In genomic region chr11:80481409-80482050, GRCm38 (mm10) we compare ENCODE assay signal across 13 mouse cellular contexts. TPM values are rescaled to one million over a fixed set of nuclear protein-coding genes. Genes with fewer than 3 reads are reported as not detected.
DNase-seq lines count a peak whose midpoint lies in the region; ATAC-seq and TF ChIP-seq lines count a peak whose summit lies in the region.
"Had no signal": no experiment of that assay in that cellular context is flagged by ENCODE, and none has a peak within 500 bp of the region (broad histone marks: within the 10 kb centered on the region; RNA-seq: fewer than 3 reads in every experiment).

No protein-coding gene starts in this region.

- peak overlapping the region; percentile 88 for H3K4me3 ChIP-seq in left cerebral cortex, adult 2 months
- H3K4me3 ChIP-seq in embryonic facial prominence, embryonic 13.5 days: no peak overlapping the region
- peak overlapping the region; percentile 90 for H3K4me3 ChIP-seq in hindbrain, embryonic 14.5 days (replicated peaks; ENCODE audit: low read length)
- H3K4me3 ChIP-seq in neural tube, embryonic 12.5 days: peak overlapping the region; percentile 24
- H3K4me3 ChIP-seq in liver, embryonic 12.5 days: no peak overlapping the region

- H3K9me3 ChIP-seq in embryonic facial prominence, embryonic 13.5 days: no peaks in the 10 kb centered on the region
- no peaks in the 10 kb centered on the region for H3K9me3 ChIP-seq in hindbrain, embryonic 14.5 days (ENCODE audit: control insufficient read depth, low read length)
- no peaks in the 10 kb centered on the region for H3K9me3 ChIP-seq in neural tube, embryonic 12.5 days
- H3K9me3 ChIP-seq in liver, embryonic 12.5 days (replicated peaks): no peaks in the 10 kb centered on the region

- peaks cover 57% of the 10 kb centered on the region for H3K4me1 ChIP-seq in embryonic facial prominence, embryonic 13.5 days
- peaks cover 51% of the 10 kb centered on the region for H3K4me1 ChIP-seq in hindbrain, embryonic 14.5 days (replicated peaks; ENCODE audit: control insufficient read depth, insufficient read depth, low read length)
- peaks cover 45% of the 10 kb centered on the region for H3K4me1 ChIP-seq in neural tube, embryonic 12.5 days
- H3K4me1 ChIP-seq in liver, embryonic 12.5 days: peaks cover 19% of the 10 kb centered on the region

- TF ChIP-seq CTCF in left cerebral cortex, adult 2 months (IDR thresholded peaks at IDR 0.05): no peak; the same call in 1 of the 2 replicates

- H3K36me3 ChIP-seq in embryonic facial prominence, embryonic 13.5 days: peaks cover 11% of the 10 kb centered on the region
- H3K36me3 ChIP-seq in hindbrain, embryonic 14.5 days (replicated peaks; ENCODE audit: control insufficient read depth, insufficient read depth): peaks cover 26% of the 10 kb centered on the region
- H3K36me3 ChIP-seq in neural tube, embryonic 12.5 days: peaks cover 5% of the 10 kb centered on the region
- H3K36me3 ChIP-seq in liver, embryonic 12.5 days: peaks cover 9% of the 10 kb centered on the region

- WGBS in embryonic facial prominence, embryonic 13.5 days: 76% methylated on average over 13 of the region's 13 CpGs
- 62% methylated on average over 13 of the region's 13 CpGs for WGBS in hindbrain, embryonic 14.5 days
- WGBS in neural tube, embryonic 12.5 days: 85% methylated on average over 13 of the region's 13 CpGs
- 77% methylated on average over 13 of the region's 13 CpGs for WGBS in liver, embryonic 12.5 days (ENCODE audit: insufficient replicate concordance)

- peak overlapping the region; percentile 22 for H3K4me2 ChIP-seq in embryonic facial prominence, embryonic 13.5 days
- peak overlapping the region; percentile 94 for H3K4me2 ChIP-seq in hindbrain, embryonic 14.5 days (replicated peaks)
- H3K4me2 ChIP-seq in neural tube, embryonic 12.5 days (replicated peaks): peak overlapping the region; percentile 81
- H3K4me2 ChIP-seq in liver, embryonic 12.5 days: no peak overlapping the region
- H3K4me2 ChIP-seq: liver, embryonic 11.5 days had no signal

- peak overlapping the region; percentile 96 for H3K27ac ChIP-seq in left cerebral cortex, adult 2 months
- no peak overlapping the region for H3K27ac ChIP-seq in embryonic facial prominence, embryonic 13.5 days
- peak overlapping the region; percentile 9; the same call in 1 of the 2 replicates for H3K27ac ChIP-seq in hindbrain, embryonic 14.5 days
- no peak overlapping the region for H3K27ac ChIP-seq in neural tube, embryonic 12.5 days
- H3K27ac ChIP-seq in liver, embryonic 12.5 days: no peak overlapping the region

- intact Hi-C loops in left cerebral cortex, adult 2 months (cut with DNase I): no loop called here
- intact Hi-C loops in left cerebral cortex, postnatal 14 days (cut with DNase I): no loop called here

- H3K9ac ChIP-seq in embryonic facial prominence, embryonic 13.5 days: 0 out of 2 replicates have a peak overlapping the region, but pooled peaks have one; percentile 27
- H3K9ac ChIP-seq in hindbrain, embryonic 14.5 days: peak overlapping the region; percentile 100
- peak overlapping the region; percentile 48 for H3K9ac ChIP-seq in neural tube, embryonic 12.5 days
- no peak overlapping the region for H3K9ac ChIP-seq in liver, embryonic 12.5 days

- no peaks in the 10 kb centered on the region; the same call in 1 of the 2 replicates for H3K27me3 ChIP-seq in embryonic facial prominence, embryonic 13.5 days
- H3K27me3 ChIP-seq in hindbrain, embryonic 14.5 days (ENCODE audit: control insufficient read depth, insufficient read depth, low read length): no peaks in the 10 kb centered on the region
- peaks cover 14% of the 10 kb centered on the region; the same call in 1 of the 2 replicates for H3K27me3 ChIP-seq in neural tube, embryonic 12.5 days (replicated peaks)
- H3K27me3 ChIP-seq in liver, embryonic 12.5 days (replicated peaks): peaks cover 36% of the 10 kb centered on the region
- H3K27me3 ChIP-seq: Patski had no signal

- peak in 1 of 2 experiments; percentile 33 for DNase-seq in left cerebral cortex, adult 2 months (ENCODE audit: extremely low spot score in 1 of 2, low spot score in 2 of 2)
- no peak for DNase-seq in left cerebral cortex, postnatal 14 days (ENCODE audit: low spot score in 2 of 2)
- no peak for DNase-seq in hindbrain, embryonic 14.5 days (ENCODE audit: low spot score)
- DNase-seq in spleen, postnatal 14 days (ENCODE audit: low spot score in 2 of 2): no peak
- DNase-seq: kidney, adult 11 months; layer of hippocampus, adult 9-11 months had no signal

- ATAC-seq in embryonic facial prominence, embryonic 13.5 days (ENCODE audit: insufficient number of reproducible peaks, insufficient read depth, low FRiP score, low TSS enrichment, low read depth): no peak
- ATAC-seq in hindbrain, embryonic 14.5 days (ENCODE audit: low FRiP score): no peak
- ATAC-seq in neural tube, embryonic 12.5 days (ENCODE audit: low FRiP score, low read depth): no peak
- ATAC-seq in liver, embryonic 12.5 days: no peak
- ATAC-seq in inflammation-experienced regulatory T-cells, adult 6 months: no peak
- ATAC-seq: CD4-positive, CD25-positive, alpha-beta regulatory T cell, adult 4 months; Patski had no signal

RNA-seq across cellular contexts. Expression of gene Cdk5r1, which starts 4.7 kb away (rescaled TPM):
- total RNA-seq in left cerebral cortex, adult 2 months (2021): 100 to 1,000 TPM; 329 to 334 TPM
- 100 to 1,000 TPM; 359 to 367 TPM for total RNA-seq in left cerebral cortex, postnatal 14 days (2021)
- 3.7 and 4.0 TPM in 2 replicates for polyA plus RNA-seq in embryonic facial prominence, embryonic 13.5 days (2015; fragmentation: Nextera tagmentation; extraction: Ambion mirVana)
- 90.1 and 92.7 TPM in 2 replicates for polyA plus RNA-seq in hindbrain, embryonic 14.5 days (2014; fragmentation: Nextera tagmentation; extraction: Ambion mirVana)
- 73.1 and 74.2 TPM in 2 replicates for polyA plus RNA-seq in neural tube, embryonic 12.5 days (2016; fragmentation: Nextera tagmentation; extraction: Ambion mirVana)
- polyA plus RNA-seq in liver, embryonic 12.5 days (2016; fragmentation: Nextera tagmentation; extraction: Ambion mirVana): 0.62 and 0.75 TPM in 2 replicates
- 1 to 10 TPM in 2 of 3 experiments, under 1 TPM in 1; 0.78 to 1.3 (median 1.3) TPM for polyA plus RNA-seq in inflammation-experienced regulatory T-cells, adult 6 months (2017; shearing (Covaris generic))

RNA-seq across cellular contexts. Expression of gene Psmd11, which starts 53.1 kb away (rescaled TPM):
- total RNA-seq in left cerebral cortex, adult 2 months (2021): 100 to 1,000 TPM; 102 to 103 TPM
- total RNA-seq in left cerebral cortex, postnatal 14 days (2021): 100 to 1,000 TPM in 1 of 2 experiments, 10 to 100 TPM in 1; 99.3 to 100 TPM
- 288 and 317 TPM in 2 replicates for polyA plus RNA-seq in embryonic facial prominence, embryonic 13.5 days (2015; fragmentation: Nextera tagmentation; extraction: Ambion mirVana)
- polyA plus RNA-seq in hindbrain, embryonic 14.5 days (2014; fragmentation: Nextera tagmentation; extraction: Ambion mirVana): 256 and 266 TPM in 2 replicates
- polyA plus RNA-seq in neural tube, embryonic 12.5 days (2016; fragmentation: Nextera tagmentation; extraction: Ambion mirVana): 309 and 324 TPM in 2 replicates
- 228 and 233 TPM in 2 replicates for polyA plus RNA-seq in liver, embryonic 12.5 days (2016; fragmentation: Nextera tagmentation; extraction: Ambion mirVana)
- 100 to 1,000 TPM; 287 to 345 (median 294) TPM for polyA plus RNA-seq in inflammation-experienced regulatory T-cells, adult 6 months (2017; shearing (Covaris generic))

Comparison
In these comparisons a context has a peak if more than half of its experiments do, and no peak if none do; other contexts are left out.
1. H3K27ac ChIP-seq: peak in left cerebral cortex, adult 2 months (single experiment) and hindbrain, embryonic 14.5 days (single experiment); none in embryonic facial prominence, embryonic 13.5 days (single experiment), neural tube, embryonic 12.5 days (single experiment) and liver, embryonic 12.5 days (single experiment).
2. H3K4me3 ChIP-seq: peak in left cerebral cortex, adult 2 months (single experiment), hindbrain, embryonic 14.5 days (single experiment) and neural tube, embryonic 12.5 days (single experiment); none in embryonic facial prominence, embryonic 13.5 days (single experiment) and liver, embryonic 12.5 days (single experiment).
3. RNA of gene Cdk5r1, which starts 4.7 kb away (polyA plus RNA-seq): 90.1 to 92.7 TPM in hindbrain, embryonic 14.5 days and 73.1 to 74.2 TPM in neural tube, embryonic 12.5 days; 3.7 to 4.0 TPM in embryonic facial prominence, embryonic 13.5 days, 0.78 to 1.3 TPM in inflammation-experienced regulatory T-cells, adult 6 months and 0.62 to 0.75 TPM in liver, embryonic 12.5 days; every median in the first group is over 10 times any median in the second.